Comparison of ENCODE assay signal across 18 mouse cellular contexts in genomic region chr13:58924486-58924885, GRCm38 (mm10).
DNase-seq lines count a peak whose midpoint lies in the region; ATAC-seq and TF ChIP-seq lines count a peak whose summit lies in the region.
"Had no signal": no experiment of that assay in that cellular context is flagged by ENCODE, and none has a peak within 500 bp of the region (broad histone marks: within the 10 kb centered on the region; RNA-seq: fewer than 3 reads in every experiment).

No protein-coding gene starts in this region.

- whole genome bisulfite sequencing in forebrain, embryonic 12.5 days, result 35% methylated on average over 3 of the region's 3 CpGs
- WGBS in forebrain, embryonic 15.5 days, result 41% methylated on average over 3 of the region's 3 CpGs
- WGBS in lung, postnatal 0 days, result 72% methylated on average over 3 of the region's 3 CpGs
- 29% methylated on average over 3 of the region's 3 CpGs for WGBS in forebrain, embryonic 13.5 days

- no peaks in the 10 kb centered on the region for H3K36me3 ChIP-seq in forebrain, embryonic 12.5 days (replicated peaks)
- no peaks in the 10 kb centered on the region for H3K36me3 ChIP-seq in forebrain, embryonic 15.5 days
- H3K36me3 ChIP-seq in lung, postnatal 0 days (ENCODE audit: insufficient read depth, low read length), result no peaks in the 10 kb centered on the region
- H3K36me3 ChIP-seq in forebrain, embryonic 13.5 days (ENCODE audit: poor library complexity, severe bottlenecking), result no peaks in the 10 kb centered on the region
- H3K36me3 ChIP-seq: embryonic facial prominence, embryonic 13.5 days; heart, embryonic 12.5 days; hindbrain, embryonic 10.5 days had no signal

- TF ChIP-seq EP300 in lung, postnatal 0 days (IDR thresholded peaks at IDR 0.05), result no peak

- H3K9me3 ChIP-seq in forebrain, embryonic 12.5 days, result no peaks in the 10 kb centered on the region
- no peaks in the 10 kb centered on the region for H3K9me3 ChIP-seq in forebrain, embryonic 15.5 days
- no peaks in the 10 kb centered on the region for H3K9me3 ChIP-seq in lung, postnatal 0 days (ENCODE audit: low read length)
- no peaks in the 10 kb centered on the region for H3K9me3 ChIP-seq in forebrain, embryonic 13.5 days (replicated peaks)
- H3K9me3 ChIP-seq: embryonic facial prominence, embryonic 13.5 days; heart, embryonic 12.5 days; hindbrain, embryonic 10.5 days had no signal

- H3K27me3 ChIP-seq in forebrain, embryonic 12.5 days, result no peaks in the 10 kb centered on the region
- no peaks in the 10 kb centered on the region for H3K27me3 ChIP-seq in forebrain, embryonic 15.5 days
- no peaks in the 10 kb centered on the region for H3K27me3 ChIP-seq in lung, postnatal 0 days (replicated peaks; ENCODE audit: insufficient read depth, low read length)
- H3K27me3 ChIP-seq in forebrain, embryonic 13.5 days, result no peaks in the 10 kb centered on the region; the same call in 1 of the 2 replicates
- H3K27me3 ChIP-seq: CH12.LX; embryonic facial prominence, embryonic 13.5 days; heart, embryonic 12.5 days; Patski had no signal

- H3K4me2 ChIP-seq in forebrain, embryonic 12.5 days, result peak overlapping the region; percentile 8; the same call in 1 of the 2 replicates
- H3K4me2 ChIP-seq in forebrain, embryonic 15.5 days (replicated peaks), result no peak overlapping the region
- H3K4me2 ChIP-seq in lung, postnatal 0 days (replicated peaks; ENCODE audit: low read depth, low read length), result no peak overlapping the region
- no peak overlapping the region for H3K4me2 ChIP-seq in forebrain, embryonic 13.5 days
- H3K4me2 ChIP-seq: embryonic facial prominence, embryonic 13.5 days; heart, embryonic 12.5 days; hindbrain, embryonic 14.5 days had no signal

- DNase-seq in lung, postnatal 0 days (ENCODE audit: low spot score), result no peak
- DNase-seq in lung, postnatal 14 days, result no peak
- no peak for DNase-seq in spleen, adult 12 weeks (ENCODE audit: low spot score)
- DNase-seq: cerebellum, adult 18-20 months; cerebellum, adult 9-11 months; cerebellum, postnatal 36 days; gastrocnemius, postnatal 10 days; heart, adult 2 months had no signal

- no peak overlapping the region for H3K9ac ChIP-seq in forebrain, embryonic 12.5 days
- H3K9ac ChIP-seq in forebrain, embryonic 15.5 days (replicated peaks), result no peak overlapping the region
- H3K9ac ChIP-seq in lung, postnatal 0 days (replicated peaks; ENCODE audit: low read depth), result no peak overlapping the region
- H3K9ac ChIP-seq in forebrain, embryonic 13.5 days, result no peak overlapping the region
- H3K9ac ChIP-seq: embryonic facial prominence, embryonic 13.5 days; heart, embryonic 12.5 days; hindbrain, embryonic 14.5 days had no signal

- no peak overlapping the region for H3K27ac ChIP-seq in forebrain, embryonic 12.5 days
- no peak overlapping the region for H3K27ac ChIP-seq in forebrain, embryonic 15.5 days (replicated peaks)
- no peak overlapping the region for H3K27ac ChIP-seq in lung, postnatal 0 days (ENCODE audit: low read length)
- H3K27ac ChIP-seq in forebrain, embryonic 13.5 days, result no peak overlapping the region
- H3K27ac ChIP-seq: embryonic facial prominence, embryonic 13.5 days; heart, adult 2 months; hindbrain, embryonic 10.5 days; hindbrain, embryonic 14.5 days had no signal

- ATAC-seq in forebrain, embryonic 12.5 days (ENCODE audit: low FRiP score), result peak; percentile 43; the same call in 1 of the 2 replicates
- no peak for ATAC-seq in forebrain, embryonic 15.5 days (replicated peaks)
- ATAC-seq in lung, postnatal 0 days, result peak; percentile 65
- ATAC-seq in forebrain, embryonic 13.5 days, result peak; percentile 61; the same call in 1 of the 2 replicates
- ATAC-seq: activated CD4-positive, CD25-positive, alpha-beta regulatory T cell, adult 4 months; Patski had no signal

- H3K4me3 ChIP-seq in forebrain, embryonic 12.5 days (replicated peaks), result no peak overlapping the region
- H3K4me3 ChIP-seq in forebrain, embryonic 15.5 days, result no peak overlapping the region
- no peak overlapping the region for H3K4me3 ChIP-seq in lung, postnatal 0 days (ENCODE audit: low read depth, low read length)
- H3K4me3 ChIP-seq in forebrain, embryonic 13.5 days, result no peak overlapping the region
- H3K4me3 ChIP-seq: embryonic facial prominence, embryonic 13.5 days; heart, adult 2 months; heart, embryonic 12.5 days; hindbrain, embryonic 10.5 days had no signal

- no peak for TF ChIP-seq CTCF in lung, postnatal 0 days (IDR thresholded peaks at IDR 0.05)

- peaks cover 29% of the 10 kb centered on the region for H3K4me1 ChIP-seq in forebrain, embryonic 12.5 days
- peaks cover 38% of the 10 kb centered on the region for H3K4me1 ChIP-seq in forebrain, embryonic 15.5 days
- peaks cover 3% of the 10 kb centered on the region; the same call in 1 of the 2 replicates for H3K4me1 ChIP-seq in lung, postnatal 0 days (ENCODE audit: insufficient read depth, low read depth, low read length)
- H3K4me1 ChIP-seq in forebrain, embryonic 13.5 days, result peaks cover 41% of the 10 kb centered on the region
- H3K4me1 ChIP-seq: embryonic facial prominence, embryonic 13.5 days; heart, embryonic 12.5 days had no signal
